Mouse (Mus musculus): ENCODE measurements at regions not wholly inside any gene's neighbourhood (a gene's known extent, or its start where the extent isn't known, plus 50 kb on each side); places are given as distances from the start of the nearest gene placed in this dataset.

DNA sequence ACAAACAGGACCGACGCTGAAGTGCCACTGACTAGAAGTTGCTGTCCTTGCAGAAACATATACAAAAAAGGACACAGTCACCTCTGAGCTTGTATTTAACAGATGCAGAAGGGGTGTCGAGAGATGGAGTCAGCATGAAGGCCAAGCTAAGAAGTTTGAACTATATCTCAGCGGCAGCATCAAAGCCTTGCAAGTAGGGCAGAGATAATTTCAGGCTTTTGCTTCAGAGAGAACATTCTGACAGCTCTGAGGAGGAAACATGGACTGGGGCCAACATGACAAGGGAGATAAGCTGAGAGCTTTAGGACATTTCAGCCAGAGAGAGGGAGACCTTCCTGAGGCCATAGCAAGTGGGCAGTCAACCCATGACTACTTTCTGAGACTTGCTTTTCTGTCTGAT lies 856.7 kb downstream of the Epha4 start:
- no peak for DNase-seq (ENCODE audit: low read depth, low spot score)

DNA sequence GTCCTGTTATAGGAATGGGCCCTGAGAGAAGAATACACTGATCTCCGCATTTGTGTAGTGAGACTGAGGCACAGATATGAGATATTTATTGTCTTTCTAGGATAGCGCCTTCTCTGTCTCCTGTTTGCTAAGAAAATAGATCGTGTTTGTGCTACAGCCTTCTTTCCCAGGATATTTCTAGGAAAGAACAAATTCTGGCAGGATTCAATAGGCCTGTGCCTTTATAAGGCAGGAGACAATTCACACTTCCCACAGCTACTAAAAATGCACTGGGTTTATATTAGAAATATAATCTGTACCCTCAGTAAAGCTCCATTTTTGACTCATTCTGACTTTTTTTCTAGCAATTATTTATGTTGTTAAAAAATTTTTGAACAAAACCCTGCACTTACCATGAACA lies 854.7 kb downstream of the Epha4 start:
- no peak for DNase-seq (ENCODE audit: low read depth, low spot score)

DNA sequence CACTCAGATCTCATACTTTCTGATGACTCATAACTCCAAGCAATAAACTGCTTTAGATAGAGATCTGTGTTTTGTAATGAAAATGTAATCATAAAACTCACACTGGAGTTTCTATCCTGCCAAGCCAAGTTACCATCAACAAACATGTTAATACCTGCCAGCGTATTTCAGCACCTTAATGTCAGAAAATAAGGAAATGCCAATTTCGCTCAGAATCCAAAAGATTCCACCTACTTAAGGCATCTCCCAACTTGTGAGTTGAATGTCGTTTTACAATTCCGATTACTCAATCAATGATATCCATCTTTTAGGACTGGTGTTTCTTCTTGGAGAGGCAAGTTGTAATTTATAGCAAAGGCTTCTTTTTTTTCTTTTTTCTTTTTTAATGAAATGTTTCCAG lies 850.5 kb downstream of the Epha4 start:
- DNase-seq (ENCODE audit: low read depth, low spot score): no peak

DNA sequence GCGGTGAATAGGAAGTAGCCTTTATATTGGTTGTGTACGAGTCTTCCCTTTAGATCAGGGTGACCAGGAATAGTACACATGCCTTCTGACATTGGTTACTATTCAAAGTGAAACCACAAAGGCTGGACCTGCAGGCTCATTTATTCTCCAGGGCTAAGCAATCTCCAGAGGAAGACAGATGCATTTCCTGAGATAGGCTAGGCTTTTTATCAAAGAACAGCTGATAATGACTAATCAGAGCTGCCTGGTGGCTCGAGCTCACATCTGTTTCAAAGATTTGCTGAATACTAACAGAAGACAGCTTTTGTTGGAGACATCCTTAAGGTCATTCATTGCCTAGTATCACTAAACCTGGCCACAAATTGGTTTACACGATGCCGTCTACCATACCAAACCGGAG lies 838.1 kb downstream of the Epha4 start:
- no peak for DNase-seq (ENCODE audit: low read depth, low spot score)

DNA sequence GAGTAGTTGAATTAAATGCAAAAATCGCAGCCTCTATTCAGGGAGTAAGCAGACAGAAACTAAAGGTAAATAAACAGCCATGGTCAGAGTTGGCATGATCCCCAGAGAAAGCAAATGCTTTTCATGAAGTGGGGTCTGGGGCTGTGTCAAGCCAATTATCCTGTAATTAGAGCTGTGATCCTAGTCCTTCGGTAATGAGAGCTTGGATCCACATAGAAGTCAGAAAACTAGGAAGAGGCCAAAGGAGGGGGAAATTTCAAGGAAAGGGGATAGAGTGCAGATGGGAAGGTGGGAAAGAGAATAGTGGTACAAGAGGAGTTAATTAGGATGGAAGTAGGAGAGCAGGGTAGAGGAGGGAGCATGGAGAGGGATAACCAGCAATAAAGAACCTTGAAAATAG lies 809.3 kb downstream of the Epha4 start:
- no peak for DNase-seq (ENCODE audit: low read depth, low spot score)

DNA sequence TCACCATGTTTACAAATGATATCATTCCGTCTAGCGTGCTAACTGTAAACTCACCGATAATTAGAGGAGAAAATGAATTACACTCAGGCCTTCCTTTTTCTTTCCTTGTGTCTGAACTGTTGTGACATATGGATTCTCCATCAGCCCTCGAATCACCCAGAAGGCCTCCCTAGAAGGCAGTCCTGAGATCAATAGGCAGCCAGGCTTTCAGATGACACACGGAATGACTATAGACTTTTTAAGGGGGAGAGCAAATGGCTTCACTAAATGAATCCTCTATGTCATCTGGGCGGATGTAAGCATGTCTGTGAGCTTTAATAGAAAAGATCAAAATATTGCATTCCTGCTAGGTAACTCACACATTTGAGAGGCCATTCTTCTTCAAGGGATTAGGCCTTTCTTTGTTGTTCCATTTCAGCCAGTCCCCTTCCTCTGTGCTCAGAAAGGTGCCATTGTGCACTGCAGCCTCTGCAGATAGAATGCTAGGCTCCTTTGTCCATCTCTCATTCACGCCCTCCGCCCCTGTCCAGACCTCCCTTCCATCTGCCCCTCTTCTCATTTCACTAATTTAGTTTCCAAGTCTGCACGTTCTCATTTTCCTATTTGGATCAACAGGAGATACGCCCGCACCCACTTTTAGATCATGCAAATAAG lies 797.1 kb downstream of the Epha4 start:
- DNase-seq (ENCODE audit: low read depth, low spot score): no peak

DNA sequence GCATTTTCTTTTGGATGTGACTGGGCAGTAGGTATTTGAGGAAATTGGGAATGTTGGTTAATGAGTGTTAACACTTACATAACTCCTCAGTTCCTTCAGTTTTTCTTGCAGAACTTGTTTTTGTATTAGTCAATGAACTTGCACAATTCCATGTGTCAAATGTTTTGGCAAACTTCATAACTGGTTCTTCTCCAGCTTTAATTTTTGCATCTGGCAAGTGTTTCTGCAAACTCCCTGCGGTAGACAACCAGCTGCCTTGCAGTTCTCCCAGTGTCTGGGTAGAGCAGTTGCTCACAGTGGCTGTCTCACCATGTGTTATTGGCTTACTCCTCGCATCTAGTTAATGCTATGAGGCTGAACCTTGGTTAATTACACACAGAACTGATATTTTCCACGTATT lies 790.4 kb downstream of the Epha4 start:
- no peak for DNase-seq (ENCODE audit: low read depth, low spot score)

DNA sequence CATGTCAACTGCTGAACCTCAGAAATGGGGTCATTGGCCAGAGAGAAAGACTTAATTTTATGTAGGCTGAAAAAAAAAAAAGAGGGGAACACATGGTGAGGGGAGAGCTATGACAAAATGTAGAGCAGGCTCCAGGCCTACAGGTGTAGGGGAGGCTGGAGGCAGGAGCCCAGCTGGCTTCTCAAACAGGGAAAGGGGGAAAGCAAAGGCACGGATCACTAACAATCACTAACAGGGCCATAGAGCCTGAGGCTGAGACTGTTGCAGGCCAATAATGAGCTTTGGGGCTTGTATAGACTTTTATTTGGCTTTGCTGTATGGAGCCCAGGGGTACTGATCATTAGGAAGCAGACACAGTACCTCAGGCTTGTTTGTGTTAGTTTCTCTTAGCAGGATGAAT lies 777.9 kb downstream of the Epha4 start:
- DNase-seq (ENCODE audit: low read depth, low spot score): no peak

DNA sequence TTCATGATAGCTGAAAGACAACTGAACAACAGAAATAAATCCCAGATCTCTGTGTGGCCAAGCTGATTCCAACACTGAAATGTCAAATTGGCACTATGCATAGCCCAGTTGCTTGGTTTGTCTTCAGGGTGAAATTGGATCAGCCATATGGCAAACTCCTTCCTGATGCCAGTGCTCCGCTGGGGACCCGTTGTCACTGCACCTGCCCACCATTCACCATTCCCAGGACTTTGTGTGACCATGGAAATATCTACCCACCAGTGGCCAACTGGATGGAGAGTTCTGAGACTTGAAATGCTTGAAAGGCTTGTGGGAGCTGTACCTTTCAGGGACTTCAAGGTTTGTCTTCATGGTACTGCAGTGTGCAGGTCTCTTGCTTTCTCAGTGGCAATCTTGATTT lies 777.2 kb downstream of the Epha4 start:
- no peak for DNase-seq (ENCODE audit: low read depth, low spot score)

DNA sequence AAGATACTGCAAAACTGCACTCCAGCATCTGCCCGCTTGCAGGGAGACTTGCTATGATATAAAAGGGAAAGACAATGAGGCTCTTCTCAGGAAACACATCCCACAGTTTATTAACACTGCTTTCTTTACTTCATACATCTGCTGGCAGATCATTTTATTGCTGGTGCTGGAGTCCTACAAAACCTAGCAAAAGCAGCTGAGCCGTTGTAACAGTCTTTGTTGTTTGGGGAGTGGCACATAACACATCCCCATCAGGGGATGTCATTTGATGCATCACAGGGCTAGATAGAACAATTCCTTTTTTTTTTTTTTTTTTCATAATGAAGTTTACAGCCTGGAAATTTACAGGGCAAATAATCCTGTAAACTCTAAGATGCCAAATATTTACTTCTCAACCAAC lies 742.2 kb downstream of the Epha4 start:
- DNase-seq (ENCODE audit: low read depth, low spot score): no peak

DNA sequence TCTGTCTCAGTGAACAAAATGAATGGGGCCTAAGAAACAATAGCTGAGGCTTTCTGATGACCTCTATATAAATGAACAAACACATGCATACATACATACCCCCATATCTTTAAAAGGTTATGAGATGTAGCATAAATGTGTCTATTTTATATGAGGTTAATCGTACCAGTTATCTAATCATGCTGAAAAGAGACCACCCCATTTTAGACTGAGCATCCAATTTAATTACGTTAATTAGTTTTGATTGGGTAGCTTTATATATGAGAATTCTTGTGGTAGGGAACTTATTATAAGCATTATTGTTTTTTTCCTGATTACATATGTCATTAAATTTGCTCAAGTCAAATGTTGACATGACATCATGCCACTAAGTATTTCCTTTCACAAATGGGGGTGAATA lies 728.0 kb downstream of the Epha4 start:
- no peak for DNase-seq (ENCODE audit: low read depth, low spot score)

DNA sequence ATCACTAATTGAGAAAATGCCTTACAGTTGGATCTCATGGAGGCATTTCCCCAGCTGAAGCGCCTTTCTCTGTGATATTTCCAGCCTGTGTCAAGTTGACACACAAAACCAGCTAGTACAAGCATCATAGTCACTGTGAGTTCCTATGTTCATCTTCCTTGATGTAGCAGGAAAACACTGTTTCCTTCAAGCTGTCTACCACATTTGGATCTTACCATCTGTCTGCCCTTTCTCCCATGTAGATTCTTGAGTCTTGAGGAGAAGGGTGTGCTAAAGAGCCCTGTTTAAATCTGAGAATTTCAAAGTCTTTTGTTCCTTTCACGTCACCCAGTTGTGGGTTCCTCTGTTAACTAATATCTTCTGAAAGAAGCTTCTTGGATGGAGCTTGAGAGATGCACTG lies 721.5 kb downstream of the Epha4 start:
- no peak for DNase-seq (ENCODE audit: low read depth, low spot score)

DNA sequence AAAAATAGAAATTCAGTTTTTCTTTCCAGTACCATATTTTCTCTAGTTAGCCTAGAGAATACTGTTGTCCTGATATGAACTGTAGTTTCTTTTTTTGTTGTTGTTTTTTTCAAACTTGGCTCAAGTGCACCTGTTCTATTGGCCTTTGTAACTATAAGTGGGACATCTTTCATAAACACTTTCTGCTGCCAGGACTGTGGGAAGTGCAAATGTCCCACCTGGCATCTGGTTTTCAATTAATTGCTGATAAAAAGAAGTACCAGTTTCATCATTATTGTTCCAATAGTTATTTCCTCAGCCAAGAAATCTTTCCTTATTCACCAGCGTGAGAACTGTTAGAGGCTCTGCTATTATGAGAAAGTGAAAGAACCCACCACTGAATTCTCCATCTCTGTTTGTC lies 695.0 kb downstream of the Epha4 start:
- no peak for DNase-seq (ENCODE audit: low read depth, low spot score)

DNA sequence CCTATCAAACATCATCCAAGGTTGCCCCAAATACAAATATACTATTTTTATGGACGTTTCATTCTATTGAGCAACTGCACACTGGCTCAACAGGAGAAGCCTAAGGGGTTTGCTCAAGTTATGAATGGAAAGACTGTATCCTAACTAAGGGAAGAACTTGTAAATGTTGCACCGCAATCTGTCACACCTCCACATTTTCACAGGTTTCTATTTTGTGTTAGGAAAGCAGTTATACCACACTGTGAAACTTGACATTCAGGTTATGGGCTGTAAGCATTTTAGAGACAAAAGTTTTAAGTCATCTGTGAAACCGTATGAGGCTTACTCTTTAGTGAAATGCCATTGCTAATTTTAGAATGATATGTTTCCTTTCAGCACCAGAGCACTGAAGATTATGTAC lies 693.3 kb downstream of the Epha4 start:
- DNase-seq (ENCODE audit: low read depth, low spot score): no peak

DNA sequence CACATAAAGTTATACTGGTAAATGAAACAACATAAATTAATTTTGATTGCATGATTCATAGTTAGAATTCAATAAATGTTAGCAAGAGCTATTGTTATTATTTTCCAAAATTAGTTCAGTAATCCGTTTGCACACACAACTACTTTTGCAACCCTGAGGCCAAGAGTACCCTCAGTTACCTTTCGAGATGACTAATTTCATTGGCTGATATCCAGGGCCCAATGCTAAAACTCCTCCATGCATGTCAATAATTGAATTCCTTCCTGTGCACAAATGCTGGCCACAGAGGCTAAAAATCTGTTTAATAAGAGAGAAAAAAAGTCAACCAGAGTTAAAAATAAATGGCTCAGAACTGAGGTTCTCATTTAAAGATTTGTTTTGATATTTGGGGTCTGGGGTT lies 685.2 kb downstream of the Epha4 start:
- no peak for DNase-seq (ENCODE audit: low read depth, low spot score)

DNA sequence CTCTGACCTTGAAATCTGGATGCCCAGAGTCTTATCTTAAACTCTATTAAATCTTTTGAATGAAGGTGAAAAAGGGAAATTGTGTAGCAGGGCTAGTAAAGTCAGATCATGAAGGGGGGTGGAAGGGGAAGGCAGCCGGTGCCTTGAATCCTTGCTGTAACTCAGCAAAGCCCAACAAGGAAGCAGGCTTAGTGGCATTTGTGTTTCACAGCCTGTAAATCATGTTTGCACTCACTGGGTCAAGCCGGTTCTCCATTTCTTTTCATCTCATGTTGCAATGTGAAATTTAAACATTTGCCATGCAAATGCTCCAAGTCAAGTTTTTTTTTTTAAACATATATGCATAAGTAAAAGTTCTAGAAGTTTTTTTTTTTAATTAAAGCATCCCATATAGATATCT lies 682.6 kb downstream of the Epha4 start:
- no peak for DNase-seq (ENCODE audit: low read depth, low spot score)

DNA sequence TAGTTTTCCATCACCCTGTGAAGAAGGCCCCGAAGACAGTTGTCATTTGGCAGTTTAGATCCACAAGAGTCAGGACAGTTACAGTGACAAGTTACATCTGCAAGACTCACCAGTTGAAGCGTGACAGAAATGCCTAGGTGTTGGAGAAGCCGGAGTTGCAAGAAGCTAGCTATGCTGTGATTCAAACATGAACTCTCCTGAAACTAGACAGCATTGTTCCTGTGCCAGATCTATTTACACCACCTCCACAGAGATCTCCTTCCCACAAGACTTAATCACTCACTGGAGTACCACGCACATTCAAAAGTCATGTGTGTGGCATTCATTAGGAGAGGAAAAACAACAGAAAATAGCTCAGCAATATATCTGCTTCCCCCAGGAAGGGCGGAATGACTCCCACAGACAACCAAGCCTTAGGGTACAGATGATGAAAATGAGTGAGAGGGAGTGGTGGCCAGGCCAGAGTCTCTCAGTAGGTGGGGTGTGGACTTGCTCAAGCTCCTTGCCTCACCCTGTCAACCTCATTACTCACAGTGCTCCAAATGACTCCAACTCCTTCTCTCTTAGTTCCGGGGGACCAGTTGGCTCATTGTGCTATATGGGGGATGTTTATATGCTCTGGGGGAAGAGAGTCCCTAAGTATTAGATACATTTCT lies 679.7 kb downstream of the Epha4 start:
- DNase-seq (ENCODE audit: low read depth, low spot score): no peak

DNA sequence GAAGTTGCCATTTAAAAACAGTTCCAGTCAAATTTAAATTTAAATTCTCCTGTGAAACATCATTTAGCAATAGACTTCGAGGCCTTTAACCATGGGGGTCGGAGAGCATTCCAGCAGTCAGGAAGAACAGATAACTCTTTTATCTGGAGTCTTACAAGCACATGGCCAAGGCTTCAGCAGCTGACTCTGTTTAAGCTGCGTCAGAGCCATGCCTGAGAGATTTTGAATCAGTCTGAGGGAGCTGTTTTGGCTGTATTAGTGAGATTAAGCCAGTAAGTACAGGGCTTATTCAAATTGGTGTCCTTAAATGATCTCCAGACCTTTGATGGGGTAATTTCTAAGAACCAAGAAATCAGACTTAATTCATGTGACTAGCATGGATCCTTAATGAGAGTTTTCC lies 665.5 kb downstream of the Epha4 start:
- DNase-seq (ENCODE audit: low read depth, low spot score): no peak

DNA sequence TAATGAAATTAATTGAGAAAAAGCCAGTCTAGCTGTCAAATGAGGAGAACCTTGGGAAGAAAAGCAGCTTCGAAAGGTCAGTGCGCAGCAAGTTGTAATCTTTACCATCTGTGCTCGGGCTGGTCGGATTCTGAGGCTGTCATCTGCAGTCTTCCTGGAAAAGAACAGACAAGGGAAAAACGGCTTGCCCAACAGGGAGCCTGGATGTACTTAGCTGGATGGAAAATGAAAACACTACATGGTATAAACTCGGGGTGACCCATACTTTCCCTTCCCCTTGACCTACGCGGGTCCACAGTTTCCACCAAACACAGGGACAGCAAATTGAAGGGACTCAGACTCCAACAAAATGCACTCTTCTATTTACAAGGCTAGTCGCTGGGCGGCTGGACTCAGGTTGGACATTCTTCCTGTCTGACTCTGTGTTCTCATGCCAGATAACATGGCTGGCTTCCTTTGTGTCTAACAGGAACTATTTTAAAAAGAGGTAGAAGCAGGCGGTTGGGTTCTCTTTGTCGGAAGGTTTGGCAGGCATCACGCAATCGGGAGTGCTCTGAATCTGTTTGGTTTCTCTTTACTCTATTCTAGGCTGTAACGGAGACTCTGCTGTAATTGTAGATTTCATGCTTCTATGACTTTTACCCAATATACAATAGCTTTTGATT lies 648.5 kb downstream of the Epha4 start:
- DNase-seq (ENCODE audit: low read depth, low spot score): no peak

DNA sequence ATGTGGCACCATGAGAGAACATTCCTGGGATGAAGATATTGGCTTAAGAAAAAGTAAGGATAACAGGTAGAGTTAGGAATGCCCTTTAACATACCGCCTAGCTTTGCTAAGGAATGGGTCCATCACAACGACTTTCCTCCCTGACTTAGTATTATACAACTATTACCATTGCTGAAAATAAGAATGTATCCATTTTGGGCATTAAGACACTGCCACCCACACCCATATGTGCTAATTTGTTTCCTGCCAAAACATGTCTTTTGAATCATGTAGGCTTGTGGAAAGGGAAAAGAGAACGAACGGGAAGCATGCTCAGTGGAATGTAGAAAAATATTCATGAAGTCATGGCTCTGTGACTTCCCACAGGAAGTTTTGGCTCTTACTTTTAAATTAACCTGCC lies 641.7 kb downstream of the Epha4 start:
- no peak for DNase-seq (ENCODE audit: low read depth, low spot score)

DNA sequence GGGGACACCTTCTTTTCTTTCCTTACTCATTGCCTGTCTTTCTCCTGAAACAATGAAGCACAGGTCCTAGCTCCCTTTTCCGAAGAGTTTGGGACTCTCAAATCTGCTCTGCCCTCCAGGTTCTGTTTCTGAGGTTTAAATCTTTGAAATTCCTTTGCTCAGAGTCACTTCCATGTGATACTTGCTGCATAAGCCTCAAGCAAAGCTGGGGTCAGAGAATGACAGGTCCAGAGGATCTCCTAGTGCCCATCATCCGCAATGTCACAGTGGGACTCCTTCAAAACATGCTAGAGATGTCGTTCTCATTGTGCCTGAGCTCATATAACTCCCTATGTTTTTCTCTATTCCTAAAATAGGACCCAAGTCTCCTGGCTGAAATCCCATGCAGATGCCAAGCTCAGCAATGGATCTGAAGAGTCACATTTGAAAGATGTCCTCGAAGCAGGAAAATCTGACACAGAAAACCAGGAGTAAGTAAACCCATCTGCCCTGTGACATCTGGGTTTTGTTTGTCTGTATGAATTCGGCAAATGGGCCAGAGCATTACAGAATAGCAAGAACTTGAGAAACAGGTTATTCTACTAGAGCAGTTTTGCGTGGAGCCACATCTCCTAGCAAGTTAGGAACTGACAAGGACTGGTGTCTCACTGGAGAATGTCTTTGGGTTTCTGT lies 634.6 kb downstream of the Epha4 start:
- DNase-seq (ENCODE audit: low read depth, low spot score): no peak

DNA sequence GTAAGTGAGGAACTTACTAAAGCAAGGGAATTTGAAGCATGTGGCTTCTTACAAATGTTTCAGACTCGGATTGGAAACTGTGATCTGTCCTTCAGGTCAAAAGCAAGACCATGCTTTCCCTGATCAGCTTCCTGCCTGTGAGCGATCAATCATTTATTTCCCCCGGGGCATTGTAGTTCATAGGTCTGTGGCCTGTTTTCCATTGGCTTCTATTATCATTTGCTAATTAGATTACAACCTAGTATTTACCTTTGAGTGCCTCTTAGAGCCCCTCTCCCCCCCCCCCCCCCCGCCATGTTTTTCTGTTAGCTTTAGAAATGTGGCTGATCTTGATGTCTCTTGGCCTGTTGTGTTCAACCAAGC lies 634.1 kb downstream of the Epha4 start:
- no peak for DNase-seq (ENCODE audit: low read depth, low spot score)

All from c-Kit-negative CD71-positive TER-119-positive erythroid progenitor cells, embryonic 14.5 days (primary cell).